ENCODE assay signal across 9 mouse cellular contexts in the genomic region with DNA sequence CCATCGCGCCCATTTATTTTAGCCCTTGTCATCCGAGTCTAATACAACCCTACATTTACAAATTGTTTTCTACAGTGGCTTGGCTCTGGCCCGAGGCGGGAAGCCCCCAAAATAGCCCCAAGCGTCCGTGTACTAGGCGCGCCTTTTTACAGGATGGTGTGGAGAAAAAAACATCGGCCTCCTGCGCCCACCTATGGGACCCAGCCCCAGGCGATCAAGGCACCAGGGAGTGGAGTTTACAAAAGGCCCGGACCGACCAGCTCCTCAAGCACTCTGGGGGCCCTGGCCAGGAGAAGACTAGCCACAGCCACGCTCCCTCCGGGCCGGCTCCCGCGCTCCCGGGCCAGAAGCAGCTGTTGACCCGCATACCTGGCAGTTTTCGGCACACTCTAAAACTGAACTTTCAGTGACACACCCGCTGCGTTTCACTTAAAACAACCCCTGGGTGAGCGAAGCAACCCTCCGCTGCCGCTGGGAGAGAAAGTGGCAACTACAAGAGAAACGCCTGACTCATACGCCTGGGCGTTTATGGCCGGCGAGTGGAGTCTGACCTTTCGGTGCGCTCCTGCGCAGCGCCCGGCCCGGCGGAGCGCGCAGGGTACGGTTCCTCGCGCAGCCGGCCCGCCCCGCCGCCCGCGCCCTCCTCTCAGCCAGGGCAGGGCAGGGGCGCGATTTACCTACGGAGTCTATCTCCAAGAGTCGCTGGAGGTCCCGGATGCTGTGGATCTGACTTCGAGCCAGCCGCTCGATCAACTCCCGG. TPM values are rescaled to one million over a fixed set of nuclear protein-coding genes. Genes with fewer than 3 reads are reported as not detected.
DNase-seq lines count a peak whose midpoint lies in the region; ATAC-seq and TF ChIP-seq lines count a peak whose summit lies in the region.
"Had no signal": no experiment of that assay in that cellular context is flagged by ENCODE, and none has a peak within 500 bp of the region (broad histone marks: within the 10 kb centered on the region; RNA-seq: fewer than 3 reads in every experiment).

No protein-coding gene starts in this region.

- H3K9me3 ChIP-seq in heart, postnatal 0 days (replicated peaks; ENCODE audit: control insufficient read depth, low read length): no peaks in the 10 kb centered on the region
- no peaks in the 10 kb centered on the region for H3K9me3 ChIP-seq in limb, embryonic 10.5 days (replicated peaks)

- peaks cover 6% of the 10 kb centered on the region for H3K36me3 ChIP-seq in heart, postnatal 0 days (replicated peaks; ENCODE audit: control insufficient read depth, insufficient read depth, low read length)
- H3K36me3 ChIP-seq in limb, embryonic 10.5 days: 0 out of 2 replicates have a peak, but pooled peaks cover 2% of the 10 kb centered on the region

- no peak for DNase-seq in layer of hippocampus, adult 2 months (ENCODE audit: low spot score in 2 of 2)
- DNase-seq in layer of hippocampus, adult 18-20 months (ENCODE audit: low spot score in 2 of 2): no peak
- DNase-seq in embryo, embryonic 10 days (ENCODE audit: low spot score): peak; percentile 51
- DNase-seq in heart, postnatal 0 days (ENCODE audit: low spot score): no peak
- DNase-seq in limb, embryonic 10.5 days (ENCODE audit: low spot score): no peak
- DNase-seq in neural tube, embryonic 10.5 days (ENCODE audit: extremely low spot score, low spot score): peak; percentile 60
- DNase-seq in spleen, postnatal 14 days (ENCODE audit: low spot score in 2 of 2): no peak
- no peak for DNase-seq in testis, postnatal 14 days (ENCODE audit: low spot score)

- peak overlapping the region; percentile 82 for H3K9ac ChIP-seq in heart, postnatal 0 days (replicated peaks; ENCODE audit: low read depth, low read length)

- H3K4me2 ChIP-seq in heart, postnatal 0 days (ENCODE audit: low read depth, low read length): peak overlapping the region; percentile 79

- H3K4me3 ChIP-seq in layer of hippocampus, adult 2 months: peak overlapping the region; percentile 75
- H3K4me3 ChIP-seq in heart, postnatal 0 days (ENCODE audit: low read depth, low read length): peak overlapping the region; percentile 59
- H3K4me3 ChIP-seq in limb, embryonic 10.5 days: peak overlapping the region; percentile 70

- peaks cover 26% of the 10 kb centered on the region for H3K27me3 ChIP-seq in heart, postnatal 0 days (ENCODE audit: control insufficient read depth, insufficient read depth, low read length)
- H3K27me3 ChIP-seq in limb, embryonic 10.5 days (ENCODE audit: low read depth, poor library complexity, severe bottlenecking): peaks cover 98% of the 10 kb centered on the region

- no peak for TF ChIP-seq CTCF in layer of hippocampus, adult 2 months (conservative IDR thresholded peaks at IDR 0.05)
- TF ChIP-seq CTCF in heart, postnatal 0 days (IDR thresholded peaks at IDR 0.05; ENCODE audit: low read depth): no peak

- no peak for TF ChIP-seq EP300 in heart, postnatal 0 days (IDR thresholded peaks at IDR 0.05; ENCODE audit: low read depth)

- peaks cover 44% of the 10 kb centered on the region for H3K4me1 ChIP-seq in heart, postnatal 0 days (ENCODE audit: control insufficient read depth, insufficient read depth)
- H3K4me1 ChIP-seq in limb, embryonic 10.5 days: peaks cover 60% of the 10 kb centered on the region

- 6% methylated on average over 59 of the region's 59 CpGs for WGBS in heart, postnatal 0 days
- under 1% methylated on average over 59 of the region's 59 CpGs for WGBS in limb, embryonic 10.5 days

- ATAC-seq in heart, postnatal 0 days (ENCODE audit: insufficient read depth, low read depth): no peak

- H3K27ac ChIP-seq in layer of hippocampus, adult 2 months: peak overlapping the region; percentile 98
- peak overlapping the region; percentile 95 for H3K27ac ChIP-seq in heart, postnatal 0 days (ENCODE audit: low read depth)
- peak overlapping the region; percentile 81 for H3K27ac ChIP-seq in limb, embryonic 10.5 days
- H3K27ac ChIP-seq: macrophage had no signal

RNA-seq across cellular contexts. Expression of gene Pdgfa, which starts 4.4 kb away (rescaled TPM):
- total RNA-seq in layer of hippocampus, adult 2 months (2021): 10 to 100 TPM; 37.5 to 41.3 TPM
- 10 to 100 TPM; 45.8 to 45.9 TPM for total RNA-seq in layer of hippocampus, adult 18-20 months (2021)
- 60.5 and 78.0 TPM in 2 replicates for total RNA-seq in heart, postnatal 0 days (2014; rRNA removed; ENCODE audit: low replicate concordance)
- polyA plus RNA-seq in heart, postnatal 0 days (2015; fragmentation: Nextera tagmentation; extraction: Ambion mirVana): 47.2 and 49.6 TPM in 2 replicates
- 26.8 and 28.8 TPM in 2 replicates for polyA plus RNA-seq in limb, embryonic 10.5 days (2016; fragmentation: Nextera tagmentation; extraction: Ambion mirVana)

Comparison
In these comparisons a context has a peak if more than half of its experiments do, and no peak if none do; other contexts are left out.
1. DNase-seq: peak in embryo, embryonic 10 days (single experiment) and neural tube, embryonic 10.5 days (single experiment); none in layer of hippocampus, adult 2 months (0 of 2), layer of hippocampus, adult 18-20 months (0 of 2), heart, postnatal 0 days (single experiment), limb, embryonic 10.5 days (single experiment), spleen, postnatal 14 days (0 of 2) and testis, postnatal 14 days (single experiment).
2. Peak in every context shown above with its lines, with median percentiles within 50 percentile points of each other: H3K27ac ChIP-seq and H3K4me3 ChIP-seq.